Comparison of ENCODE assay signal across 27 mouse cellular contexts in genomic region chr1:179580200-179580599, GRCm38 (mm10). TPM values are rescaled to one million over a fixed set of nuclear protein-coding genes. Genes with fewer than 3 reads are reported as not detected.
DNase-seq lines count a peak whose midpoint lies in the region; ATAC-seq and TF ChIP-seq lines count a peak whose summit lies in the region.
"Had no signal": no experiment of that assay in that cellular context is flagged by ENCODE, and none has a peak within 500 bp of the region (broad histone marks: within the 10 kb centered on the region; RNA-seq: fewer than 3 reads in every experiment).

No protein-coding gene starts in this region.

- TF ChIP-seq POLR2A in lung, adult 2 months (IDR thresholded peaks at IDR 0.05; ENCODE audit: borderline replicate concordance, extremely low read depth, low read depth, low read length) = no peak

- no peak for TF ChIP-seq CTCF in gastrocnemius, adult 2 months (IDR thresholded peaks at IDR 0.05)
- no peak for TF ChIP-seq CTCF in lung, adult 2 months (IDR thresholded peaks at IDR 0.05; ENCODE audit: insufficient read depth, low read length)

- intact Hi-C loops in gastrocnemius, adult 2 months (cut with DNase I) = no loop called here

- peak; percentile 41; the same call in 1 of the 2 replicates for ATAC-seq in liver, embryonic 13.5 days (ENCODE audit: low read depth)
- ATAC-seq in megakaryocyte progenitor cell, adult 5-6 weeks (replicated peaks; ENCODE audit: poor library complexity) = peak; percentile 45
- ATAC-seq: forebrain, embryonic 13.5 days; hindbrain, embryonic 16.5 days had no signal

- H3K4me1 ChIP-seq in liver, embryonic 13.5 days (replicated peaks) = peaks cover 80% of the 10 kb centered on the region
- peaks cover 9% of the 10 kb centered on the region for H3K4me1 ChIP-seq in lung, adult 2 months (ENCODE audit: control insufficient read depth, insufficient read depth, low read length)
- H3K4me1 ChIP-seq: forebrain, embryonic 10.5 days; forebrain, embryonic 13.5 days; hindbrain, embryonic 10.5 days; hindbrain, embryonic 13.5 days had no signal

- H3K9me3 ChIP-seq in liver, embryonic 13.5 days (replicated peaks) = no peaks in the 10 kb centered on the region
- H3K9me3 ChIP-seq: forebrain, embryonic 10.5 days; forebrain, embryonic 13.5 days; G1E; heart, embryonic 12.5 days; heart, embryonic 15.5 days; hindbrain, embryonic 10.5 days; hindbrain, embryonic 13.5 days had no signal

- no peak overlapping the region for H3K9ac ChIP-seq in liver, embryonic 13.5 days
- H3K9ac ChIP-seq: forebrain, embryonic 13.5 days; heart, embryonic 12.5 days; heart, embryonic 15.5 days; hindbrain, embryonic 13.5 days had no signal

- no peak for DNase-seq in gastrocnemius, adult 2 months
- no peak for DNase-seq in gastrocnemius, postnatal 25 days
- DNase-seq in A20 (ENCODE audit: low read depth, low spot score) = peak; percentile 68
- no peak for DNase-seq in liver, embryonic 13.5 days
- no peak for DNase-seq in layer of hippocampus, postnatal 10 days (ENCODE audit: low spot score in 2 of 2)
- DNase-seq in layer of hippocampus, adult 18-20 months (ENCODE audit: low spot score in 2 of 2) = no peak
- no peak for DNase-seq in lung, adult 2 months
- DNase-seq: adrenal gland, adult 2 months; adrenal gland, postnatal 14 days; B cell, adult 2 months; cerebellum, adult 11-12 months; cerebellum, adult 9-10 months; cerebellum, postnatal 14 days; gastrocnemius, postnatal 14 days; heart, adult 18-20 months; heart, postnatal 10 days; heart, postnatal 36 days had no signal

- 34% methylated on average over 8 of the region's 8 CpGs for WGBS in liver, embryonic 13.5 days (ENCODE audit: insufficient replicate concordance)
- 54% methylated on average over 8 of the region's 8 CpGs for WGBS in lung, adult 2 months

- H3K27ac ChIP-seq in gastrocnemius, adult 2 months = peak overlapping the region; percentile 87
- peak overlapping the region; percentile 36 for H3K27ac ChIP-seq in liver, embryonic 13.5 days
- H3K27ac ChIP-seq: forebrain, embryonic 10.5 days; forebrain, embryonic 13.5 days; heart, embryonic 15.5 days; hindbrain, embryonic 10.5 days; hindbrain, embryonic 13.5 days had no signal

- no peaks in the 10 kb centered on the region for H3K27me3 ChIP-seq in liver, embryonic 13.5 days
- H3K27me3 ChIP-seq: CH12.LX; forebrain, embryonic 13.5 days; heart, embryonic 12.5 days; heart, embryonic 15.5 days; hindbrain, embryonic 13.5 days had no signal

- H3K4me2 ChIP-seq in liver, embryonic 13.5 days = no peak overlapping the region
- H3K4me2 ChIP-seq: forebrain, embryonic 13.5 days; heart, embryonic 12.5 days; heart, embryonic 15.5 days; hindbrain, embryonic 13.5 days had no signal

- no peak overlapping the region for H3K4me3 ChIP-seq in gastrocnemius, adult 2 months
- H3K4me3 ChIP-seq in liver, embryonic 13.5 days (replicated peaks) = no peak overlapping the region
- H3K4me3 ChIP-seq in lung, adult 2 months (replicated peaks; ENCODE audit: extremely low read depth, low read depth, low read length) = no peak overlapping the region
- H3K4me3 ChIP-seq: forebrain, embryonic 10.5 days; forebrain, embryonic 13.5 days; heart, embryonic 12.5 days; heart, embryonic 15.5 days; hindbrain, embryonic 10.5 days; hindbrain, embryonic 13.5 days had no signal

- peaks cover 24% of the 10 kb centered on the region for H3K36me3 ChIP-seq in liver, embryonic 13.5 days
- H3K36me3 ChIP-seq: heart, embryonic 15.5 days had no signal

RNA-seq across cellular contexts. Expression of gene Cnst, which starts 34.0 kb away (rescaled TPM):
- 10 to 100 TPM; 34.7 to 40.0 TPM for total RNA-seq in gastrocnemius, adult 2 months (2021)
- 10 to 100 TPM; 19.9 to 26.2 TPM for total RNA-seq in gastrocnemius, postnatal 25 days (2021)
- 10.7 and 14.4 TPM in 2 replicates for polyA plus RNA-seq in liver, embryonic 13.5 days (2015; fragmentation: Nextera tagmentation; extraction: Ambion mirVana)
- total RNA-seq in megakaryocyte progenitor cell, adult 5-6 weeks (2015) = 8.3 and 13.0 TPM in 2 replicates
- 14.2 and 15.8 TPM in 2 replicates for total RNA-seq in megakaryocyte progenitor cell, adult 5-6 weeks (2017)
- total RNA-seq in layer of hippocampus, postnatal 10 days (2021) = 10 to 100 TPM; 28.8 to 30.0 TPM
- total RNA-seq in layer of hippocampus, adult 18-20 months (2021) = 10 to 100 TPM; 32.4 to 33.2 TPM
- 16.2 and 22.5 TPM in 2 replicates for polyA plus RNA-seq in lung, adult 2 months (2012; rRNA removed)

RNA-seq across cellular contexts. Expression of gene Tfb2m, which starts 34.1 kb away (rescaled TPM):
- total RNA-seq in gastrocnemius, adult 2 months (2021) = 10 to 100 TPM; 39.8 to 41.5 TPM
- total RNA-seq in gastrocnemius, postnatal 25 days (2021) = 10 to 100 TPM; 31.0 to 36.5 TPM
- 17.3 and 21.4 TPM in 2 replicates for polyA plus RNA-seq in liver, embryonic 13.5 days (2015; fragmentation: Nextera tagmentation; extraction: Ambion mirVana)
- total RNA-seq in megakaryocyte progenitor cell, adult 5-6 weeks (2015) = 46.2 and 50.3 TPM in 2 replicates
- 43.9 and 50.6 TPM in 2 replicates for total RNA-seq in megakaryocyte progenitor cell, adult 5-6 weeks (2017)
- total RNA-seq in layer of hippocampus, postnatal 10 days (2021) = 10 to 100 TPM; 26.6 to 27.8 TPM
- total RNA-seq in layer of hippocampus, adult 18-20 months (2021) = 10 to 100 TPM; 23.3 to 28.7 TPM
- 6.6 and 8.4 TPM in 2 replicates for polyA plus RNA-seq in lung, adult 2 months (2012; rRNA removed)
